Mouse (Mus musculus): ENCODE measurements around the gene Ptpru.

Ptpru gene

GRCm38 (mm10) chr4:131837872-131838524, at the start of gene Ptpru:
Gene Ptpru, minus strand, starts transcription at chr4:131838288.
- peak; percentile 90 for DNase-seq (ENCODE audit: low read depth)

GRCm38 (mm10) chr4:131885376-131885775, 47.3 kb upstream of the Ptpru start:
- no peak for DNase-seq (ENCODE audit: low read depth)

DNA sequence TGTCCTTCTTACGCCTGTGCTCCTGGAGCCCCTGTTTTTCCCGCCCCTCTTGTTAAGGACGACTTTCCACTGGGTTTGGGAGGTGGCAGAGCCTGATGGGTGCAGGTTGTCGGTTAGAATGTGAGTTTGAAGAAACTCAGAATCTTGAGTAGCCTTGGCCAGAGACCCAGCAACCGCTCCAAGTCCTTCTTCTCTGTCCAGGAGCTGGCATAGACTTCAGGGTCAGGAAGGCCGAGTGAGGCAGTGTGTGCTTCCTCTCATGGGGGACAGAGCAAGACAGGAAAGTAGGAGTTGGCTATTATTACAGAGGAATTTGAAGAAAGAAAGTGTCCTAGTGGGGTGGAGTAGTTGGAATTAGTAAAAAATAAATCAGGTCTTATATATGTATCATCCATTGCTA, 45.5 kb upstream of the Ptpru start:
- no peak for DNase-seq (ENCODE audit: low read depth)

DNA sequence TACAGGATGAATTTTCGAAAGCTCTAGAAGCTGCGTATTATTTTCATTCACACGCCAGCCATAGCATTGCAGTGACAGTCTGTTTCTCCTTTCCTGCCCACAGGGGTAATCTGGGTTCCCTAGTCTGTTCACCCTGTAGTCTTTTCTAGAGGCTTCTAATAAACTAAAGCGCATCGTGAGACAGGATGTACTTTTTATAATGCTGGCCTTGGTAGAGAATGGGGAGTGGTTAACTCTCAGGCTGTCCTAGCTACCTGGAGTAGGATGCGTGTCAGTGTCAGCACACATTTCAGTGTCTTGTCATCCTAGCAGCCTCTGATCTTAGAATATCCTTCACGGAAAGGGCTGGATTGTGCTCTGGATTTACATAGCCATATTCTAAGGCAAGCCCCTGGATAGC, 43.2 kb upstream of the Ptpru start:
- peak; percentile 25 for DNase-seq (ENCODE audit: low read depth)

DNA sequence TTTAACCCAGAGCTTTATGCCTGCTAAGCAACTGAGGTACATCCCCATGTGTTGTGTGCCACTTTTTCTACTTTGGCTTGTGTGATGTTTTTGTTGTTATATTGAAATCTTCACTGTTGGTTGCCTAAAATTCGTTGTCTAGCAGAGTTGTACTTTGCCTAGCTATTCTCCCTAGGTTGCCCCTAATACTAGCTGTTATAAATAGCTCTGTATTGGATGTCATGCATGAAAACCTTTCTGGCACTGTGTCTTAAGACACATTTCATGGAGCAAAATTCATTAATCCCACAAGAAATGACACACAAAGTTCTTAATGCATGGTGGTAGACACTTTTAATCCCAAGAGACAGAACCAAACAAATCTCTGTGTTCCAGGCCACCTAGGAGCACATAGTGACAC, 41.6 kb upstream of the Ptpru start:
- DNase-seq (ENCODE audit: low read depth): no peak

- no peak for DNase-seq (ENCODE audit: low read depth)
Measured at GRCm38 (mm10) chr4:131876836-131877235, 38.7 kb upstream of the Ptpru start.

DNA sequence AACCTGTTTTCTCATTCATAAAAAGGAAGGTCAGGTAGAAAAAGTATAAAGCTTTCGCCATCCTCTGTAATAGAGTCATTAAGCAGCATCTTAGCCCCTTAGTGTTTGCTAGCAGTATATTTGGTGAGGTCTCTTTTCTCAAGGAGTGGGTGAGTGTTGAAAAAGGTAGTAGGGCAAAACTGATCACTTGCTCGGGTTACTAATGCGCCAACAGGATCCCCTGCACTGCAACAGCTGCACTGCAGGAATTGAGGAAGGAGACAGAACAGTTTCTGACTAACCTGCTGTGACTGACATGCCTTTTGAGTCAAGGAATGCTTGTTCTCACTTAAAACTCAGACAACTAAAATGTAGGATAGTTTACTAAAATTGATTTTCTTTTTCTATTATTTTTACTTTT, 37.2 kb upstream of the Ptpru start:
- no peak for DNase-seq (ENCODE audit: low read depth)

- DNase-seq (ENCODE audit: low read depth): no peak
Measured at GRCm38 (mm10) chr4:131874567-131874966, 36.5 kb upstream of the Ptpru start.

DNA sequence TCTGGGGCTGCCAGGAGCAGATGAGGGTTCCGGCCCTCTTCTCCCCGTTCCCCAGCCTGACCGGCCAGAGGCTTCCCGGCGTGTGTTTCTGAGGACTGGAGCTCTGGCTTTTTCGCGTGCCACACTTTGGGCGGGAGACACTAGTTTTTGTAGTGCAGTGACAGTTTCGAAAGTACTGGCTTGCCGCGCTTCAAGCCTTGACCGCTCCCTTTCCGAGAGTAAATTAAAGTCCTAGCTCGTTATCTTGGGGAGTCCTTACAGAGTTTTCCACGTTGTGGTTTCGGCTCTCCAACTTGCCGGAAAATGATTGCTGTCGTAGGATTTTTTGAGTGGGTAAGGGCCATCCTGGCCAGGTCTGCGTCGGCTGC, 36.1 kb upstream of the Ptpru start:
- no peak for DNase-seq (ENCODE audit: low read depth)

DNA sequence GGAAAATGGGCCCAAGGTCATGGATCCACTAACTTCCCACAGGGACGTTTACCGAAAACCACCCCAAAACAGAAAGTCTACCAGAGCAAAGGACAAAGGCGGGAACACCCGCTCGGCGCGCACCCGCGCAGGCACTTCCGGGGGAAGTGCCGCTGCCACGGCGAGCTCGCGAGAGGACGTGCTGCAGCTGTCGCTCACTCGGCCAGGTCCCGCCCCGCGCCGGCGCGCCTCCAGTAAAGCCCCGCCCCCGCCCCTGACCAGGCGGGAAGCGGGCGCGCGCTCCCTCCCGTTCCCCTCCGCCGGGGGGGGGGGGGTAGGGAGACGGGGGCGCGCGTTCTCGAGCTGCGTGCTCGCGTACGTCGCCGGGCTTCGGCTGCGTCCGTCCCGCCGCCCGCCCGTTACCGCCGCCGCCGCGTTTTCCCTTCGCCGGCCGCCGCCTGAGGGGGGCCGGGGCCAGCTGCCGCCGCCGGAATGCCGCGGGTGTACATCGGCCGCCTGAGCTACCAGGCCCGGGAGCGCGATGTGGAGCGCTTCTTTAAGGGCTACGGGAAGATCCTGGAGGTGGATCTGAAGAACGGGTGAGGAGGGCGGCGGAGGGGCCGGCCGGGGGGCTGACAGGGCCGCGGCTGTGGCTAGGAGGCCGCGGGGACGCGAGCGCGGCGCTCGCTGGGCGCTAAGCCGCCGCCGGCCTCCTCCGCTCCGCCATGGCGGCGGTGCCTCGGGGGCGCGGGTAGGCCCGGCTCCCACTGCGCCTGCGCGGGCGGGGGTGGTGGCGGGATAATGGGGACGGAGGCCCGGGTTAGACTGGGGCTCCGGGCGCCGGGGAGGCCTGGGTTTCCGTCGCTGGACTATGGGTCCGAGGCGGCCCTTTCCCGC, 35.4 kb upstream of the Ptpru start, which contains the start of gene Srsf4:
Srsf4 (plus strand) TSS at position 325 of the 876 bp plus-strand sequence.
- peak; percentile 97 for DNase-seq (ENCODE audit: low read depth)

DNA sequence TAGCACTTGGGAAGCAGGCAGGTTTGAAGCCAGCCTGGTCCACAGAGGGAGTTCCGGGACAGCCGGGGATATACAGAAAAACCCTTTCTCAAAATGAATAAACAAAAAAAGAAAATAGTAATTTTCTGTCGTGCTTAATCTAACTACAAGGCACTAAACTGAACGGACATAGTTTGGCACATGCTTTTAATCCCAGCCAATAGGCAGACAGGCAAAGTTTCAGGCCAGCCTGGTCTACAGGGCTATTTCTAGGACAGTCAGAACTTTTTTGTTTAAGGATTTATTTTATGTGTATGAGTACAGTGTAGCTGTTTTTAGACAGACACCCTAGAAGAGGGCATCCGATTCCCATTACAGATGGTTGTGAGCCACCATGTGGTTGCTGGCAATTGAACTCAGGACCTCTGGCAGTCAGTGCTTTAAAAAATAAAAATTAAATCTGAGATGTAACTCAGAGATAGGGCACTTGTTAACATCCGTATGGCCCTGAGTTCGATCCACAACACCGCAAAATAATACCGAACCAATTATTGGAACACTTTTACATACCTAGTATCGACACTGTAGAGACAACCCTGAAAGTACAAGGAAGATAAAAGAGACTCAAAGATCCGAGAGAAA, 34.7 kb upstream of the Ptpru start:
- no peak for DNase-seq (ENCODE audit: low read depth)

- DNase-seq (ENCODE audit: low read depth): no peak
Measured at GRCm38 (mm10) chr4:131861341-131861739, 23.3 kb upstream of the Ptpru start.

GRCm38 (mm10) chr4:131860492-131861340, 22.6 kb upstream of the Ptpru start:
- peak; percentile 88 for DNase-seq (ENCODE audit: low read depth)

DNA sequence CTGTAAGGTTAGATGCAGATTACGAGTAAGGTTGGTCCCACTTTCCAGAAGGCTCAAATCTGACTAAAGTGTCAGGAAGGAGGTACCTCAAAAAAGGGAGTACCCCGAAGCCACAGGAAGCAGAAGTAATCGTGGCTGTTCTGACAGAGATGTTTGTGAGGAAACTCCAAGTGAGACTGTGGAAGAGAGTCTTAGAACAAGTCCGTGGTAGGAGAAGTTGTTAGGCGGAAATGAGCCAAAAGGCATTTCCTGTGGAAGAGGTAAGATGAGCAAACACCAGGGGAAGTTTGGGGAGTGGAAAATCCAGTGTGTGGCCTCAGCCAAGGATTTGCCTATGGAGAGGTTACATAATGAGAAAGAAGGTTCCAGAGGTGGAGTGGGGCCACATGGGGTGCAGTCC, 16.9 kb upstream of the Ptpru start:
- no peak for DNase-seq (ENCODE audit: low read depth)

DNA sequence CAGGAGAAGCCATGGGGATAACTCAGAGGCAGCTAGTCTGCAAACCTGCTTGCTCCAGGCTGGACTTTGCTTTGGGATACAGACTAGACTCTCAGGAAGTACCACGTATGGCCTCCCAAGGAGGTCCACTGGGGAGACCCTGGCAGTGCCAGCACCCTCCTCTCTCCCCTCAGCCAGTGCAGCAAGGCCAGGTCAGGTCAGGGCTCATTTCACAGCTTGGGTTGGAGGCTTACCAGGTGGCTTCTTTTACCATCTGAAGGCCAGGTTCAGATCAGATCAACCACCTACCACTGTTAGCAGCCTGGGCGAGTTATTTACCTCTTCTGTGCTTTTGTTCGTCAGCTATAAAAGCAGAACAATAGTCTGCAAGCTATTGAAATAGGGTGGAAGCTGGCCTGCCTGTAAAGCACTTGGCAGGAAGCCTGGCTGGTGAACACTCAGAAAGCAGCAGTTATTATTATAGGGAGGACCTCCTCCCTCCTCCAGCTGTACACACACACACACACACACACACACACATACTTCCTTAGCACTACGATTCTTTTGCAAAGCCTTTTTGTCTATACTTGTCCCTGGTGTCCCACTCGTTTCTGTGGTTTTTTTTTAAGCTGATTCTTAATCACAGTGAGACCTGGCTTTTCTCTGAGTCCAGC, 12.0 kb upstream of the Ptpru start:
- DNase-seq (ENCODE audit: low read depth): no peak

- no peak for DNase-seq (ENCODE audit: low read depth)
Measured at GRCm38 (mm10) chr4:131848082-131848481, 10.0 kb upstream of the Ptpru start.

- no peak for DNase-seq (ENCODE audit: low read depth)
Measured at GRCm38 (mm10) chr4:131845991-131846778, 8.1 kb upstream of the Ptpru start.

DNA sequence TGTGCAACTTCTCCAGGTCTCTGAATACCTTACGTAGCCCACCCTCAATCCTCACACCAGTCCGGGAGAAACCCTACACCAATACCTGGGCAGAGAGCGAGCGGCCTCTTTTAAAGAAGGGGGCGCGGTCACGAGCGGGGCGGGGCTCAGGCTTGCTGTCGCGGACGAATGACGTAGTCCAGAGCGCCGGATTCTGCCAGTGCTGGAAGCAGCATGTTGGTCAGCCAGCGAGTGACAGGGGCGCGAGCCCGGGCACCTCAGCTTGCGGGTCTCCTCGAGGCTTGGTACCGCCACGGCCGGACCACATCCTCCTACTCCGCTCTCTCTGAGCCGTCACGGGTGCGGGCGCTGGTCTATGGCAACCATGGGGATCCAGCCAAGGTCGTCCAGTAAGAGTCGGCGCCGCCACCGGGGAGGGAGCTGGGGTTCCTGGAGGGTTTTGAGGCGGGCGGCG, 5.2 kb upstream of the Ptpru start, which contains the start of gene Mecr:
Mecr (plus strand) TSS at position 181 of the 454 bp plus-strand sequence.
- DNase-seq (ENCODE audit: low read depth): peak; percentile 92

- DNase-seq (ENCODE audit: low read depth): peak; percentile 46
Measured at GRCm38 (mm10) chr4:131836891-131837491, 1.1 kb downstream of the Ptpru start.

- peak; percentile 18 for DNase-seq (ENCODE audit: low read depth)
Measured at GRCm38 (mm10) chr4:131836351-131836881, 1.7 kb downstream of the Ptpru start.

Measured in naive thymus-derived CD4-positive, alpha-beta T cell, adult 2 months (primary cell).